Mouse (Mus musculus) myocyte (in vitro differentiated cells): Measurements from ENCODE around the gene Tradd.

ENCODE experiments used
- POLR2A ChIP-seq: IDR thresholded peaks from one replicate; pipeline ENCODE4 v1.6.1; 2011; ENCODE audit warnings: low read depth, mild to moderate bottlenecking, control low read depth, moderate library complexity; ENCODE audit not compliant: insufficient read length
- TCF12 ChIP-seq: IDR thresholded peaks from one replicate; pipeline ENCODE4 v1.6.1; 2011; ENCODE audit warnings: mild to moderate bottlenecking, control low read depth; ENCODE audit not compliant: poor library complexity, insufficient read depth, severe bottlenecking
- USF1 ChIP-seq: IDR thresholded peaks from one replicate; pipeline ENCODE4 v1.6.1; 2011; ENCODE audit warnings: low read depth, mild to moderate bottlenecking, control low read depth, moderate library complexity

DNA sequence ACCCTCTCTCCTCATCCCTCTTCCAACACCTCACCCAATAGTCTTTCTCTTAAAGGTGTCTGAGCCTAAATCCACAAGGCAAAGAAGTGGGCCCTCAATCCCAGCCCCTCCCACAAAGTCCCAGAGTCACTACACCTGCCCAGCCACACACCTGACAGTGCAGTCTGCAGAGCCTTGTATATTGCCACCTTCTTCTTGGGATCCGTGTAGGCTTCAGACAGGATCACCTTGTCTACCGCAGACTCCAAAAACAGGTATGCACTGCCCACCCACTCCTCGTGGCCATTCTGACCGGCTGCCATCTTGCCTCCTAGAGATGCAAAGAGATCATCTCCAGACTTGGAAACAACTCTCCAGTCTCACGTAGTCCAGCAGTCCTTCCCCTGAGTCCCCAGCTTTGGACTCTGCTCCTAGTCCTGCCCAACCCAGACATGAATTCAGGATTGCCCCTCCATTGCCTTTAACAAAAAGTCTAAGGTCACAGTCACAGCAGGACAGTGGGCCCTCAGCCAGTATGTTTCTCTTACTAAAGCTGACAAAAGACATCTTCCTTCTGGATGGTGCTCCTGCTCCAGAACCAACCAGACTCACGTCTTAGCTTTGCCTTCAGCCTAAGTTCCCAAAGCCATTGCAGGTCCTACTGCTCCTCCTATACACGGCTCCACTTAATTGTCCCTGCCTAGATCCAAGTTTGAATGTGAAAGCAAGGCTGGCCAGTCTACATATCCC lies 3.9 kb downstream of the Tradd start:
- no peak for TF ChIP-seq POLR2A
- no peak for TF ChIP-seq TCF12
- TF ChIP-seq USF1, result no peak
